Mouse (Mus musculus) left cerebral cortex, adult 8-10 months (tissue): ENCODE data around the gene Dennd1a. TPM values are rescaled to one million over a fixed set of nuclear protein-coding genes. Genes with fewer than 3 reads are reported as not detected.

ENCODE experiments used
- DNase-seq, 2 experiments: peaks; one replicate each; pipeline ENCODE4 v3.0.0; 2022; ENCODE audit warnings: low spot score in 2 of 2
- total RNA-seq, 4 experiments: library from RNA; stranded (reverse); gene quantifications; 2 replicates each; pipeline ENCODE4 v1.2.4; 2022

Dennd1a gene
- total RNA-seq, 4 experiments from 2014 or later, result 80.4 to 89.2 (median 83.8) TPM

DNA sequence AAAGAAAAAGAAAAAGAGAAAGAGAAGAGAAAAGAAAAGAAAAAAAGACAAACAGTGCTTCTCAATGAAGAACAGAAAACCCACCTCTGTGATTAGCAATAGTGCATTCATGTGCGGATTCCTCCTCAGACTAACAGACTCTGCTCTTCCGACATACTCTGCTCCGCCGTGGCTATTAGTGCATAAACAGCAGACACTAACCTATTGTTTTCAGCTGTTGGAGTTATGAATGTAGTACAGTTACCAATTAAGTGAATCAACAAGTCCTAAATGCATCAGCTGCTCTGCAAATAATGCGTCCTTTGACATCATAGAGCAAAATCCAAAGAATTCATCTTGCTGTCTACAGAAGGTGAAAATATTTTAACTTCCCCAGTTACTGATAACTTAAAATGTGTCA, 121.2 kb downstream of the Dennd1a start:
- DNase-seq, result no peak

DNA sequence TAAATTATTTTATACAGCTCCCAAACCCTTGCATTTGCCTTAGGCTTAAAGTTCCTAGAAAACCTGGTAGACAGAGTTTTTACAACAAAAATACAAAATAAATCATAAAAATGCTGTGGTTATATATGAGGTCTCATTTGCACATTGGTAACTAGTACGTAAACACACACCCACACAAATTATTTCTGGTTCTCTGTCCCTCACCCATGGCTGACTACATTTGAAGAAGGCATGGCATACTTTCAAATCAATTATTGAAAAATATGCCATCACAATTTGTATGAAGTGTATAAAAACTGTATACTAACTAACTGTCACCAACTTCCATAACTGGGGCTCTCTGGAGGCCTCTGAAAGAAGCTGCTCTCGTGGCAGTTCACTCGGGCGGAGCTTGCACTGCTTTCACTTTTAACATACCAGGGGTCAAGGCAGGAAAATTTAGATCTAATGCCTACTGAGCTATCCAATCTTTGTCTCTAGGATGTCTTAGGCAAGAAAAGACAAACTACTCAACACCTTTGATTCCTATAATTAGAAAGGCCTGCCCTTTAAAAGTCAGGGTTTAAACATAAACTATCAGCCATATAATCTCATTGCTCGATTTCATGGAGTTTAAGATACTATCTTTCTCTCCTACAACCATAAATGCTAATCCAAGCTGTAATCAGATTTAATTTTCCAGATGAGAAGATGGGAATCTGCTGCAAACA, 122.7 kb downstream of the Dennd1a start:
- DNase-seq, result no peak

DNA sequence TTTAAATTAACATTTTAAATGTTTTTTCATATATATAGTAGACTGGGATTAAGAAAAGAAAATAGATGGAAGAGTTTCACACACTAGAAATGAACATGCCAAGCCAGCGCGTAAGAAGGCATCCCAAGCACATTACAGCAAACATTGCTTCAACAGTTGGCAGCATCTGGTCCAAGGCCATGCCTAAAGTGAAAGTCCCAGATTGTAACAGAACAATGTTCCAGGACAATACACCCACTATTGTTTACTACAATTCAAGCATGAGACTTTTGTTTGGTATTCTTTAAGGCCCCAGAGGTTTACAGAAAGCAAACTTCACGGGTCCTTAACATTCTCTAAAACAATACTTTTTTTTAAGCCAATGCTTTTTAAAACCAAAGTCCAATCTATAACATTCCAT, 124.7 kb downstream of the Dennd1a start:
- no peak for DNase-seq

DNA sequence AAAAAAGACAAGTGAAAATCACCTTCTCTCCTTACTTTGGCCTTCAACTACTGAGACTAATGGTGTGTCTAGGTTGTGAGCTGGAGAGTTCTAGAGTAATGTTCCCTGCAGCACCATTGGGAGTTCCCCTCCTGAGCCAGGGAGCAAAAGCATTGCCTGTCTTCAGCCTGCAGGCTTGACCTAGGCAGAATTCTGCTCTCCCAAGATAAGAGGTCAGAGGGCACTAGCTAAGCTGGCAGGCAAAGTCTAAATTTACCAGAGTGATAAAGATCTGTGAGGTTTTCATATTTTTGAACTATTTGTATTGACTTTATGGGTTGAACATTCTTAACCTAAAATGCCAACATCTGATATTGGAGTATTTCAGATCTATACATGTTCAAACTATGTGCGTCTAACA, 125.7 kb downstream of the Dennd1a start:
- no peak for DNase-seq

DNA sequence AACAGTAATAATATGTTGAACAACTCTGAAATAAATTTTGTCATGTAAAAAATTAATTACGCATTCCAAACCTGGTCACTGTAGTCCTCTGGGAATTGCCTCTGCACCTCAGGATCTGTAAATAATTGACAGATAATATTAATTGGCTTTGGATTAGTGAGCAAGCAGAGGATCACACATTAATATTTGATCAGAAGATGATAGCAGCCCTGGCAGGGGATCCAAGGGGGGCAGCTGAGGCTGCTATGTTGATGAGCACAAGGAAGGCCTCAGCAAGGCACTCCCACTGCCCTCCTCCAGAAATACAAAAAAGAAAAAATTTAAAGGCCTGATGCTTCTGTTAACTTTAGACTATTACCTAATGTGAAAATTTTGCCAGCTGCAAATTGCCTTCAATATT, 127.5 kb downstream of the Dennd1a start:
- DNase-seq, result no peak

DNA sequence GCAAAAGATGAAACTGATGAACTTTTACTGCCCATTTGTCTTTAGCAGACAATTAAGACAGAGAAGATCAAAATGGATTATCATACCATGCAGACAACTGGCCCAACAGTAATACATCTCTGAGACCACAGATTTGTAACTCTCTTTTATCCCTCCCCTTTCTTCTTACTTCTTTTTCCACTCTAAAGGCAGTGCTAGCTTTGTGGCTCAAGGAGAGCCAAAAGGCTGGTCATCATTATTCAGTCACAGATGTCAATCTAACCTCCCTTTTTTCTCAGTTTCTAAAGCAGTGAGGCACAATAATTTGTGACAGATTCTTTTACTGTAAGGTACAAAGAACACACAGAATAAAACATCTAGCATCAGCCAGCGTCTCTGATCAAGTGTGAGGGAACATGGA, 130.2 kb downstream of the Dennd1a start:
- DNase-seq, result no peak

DNA sequence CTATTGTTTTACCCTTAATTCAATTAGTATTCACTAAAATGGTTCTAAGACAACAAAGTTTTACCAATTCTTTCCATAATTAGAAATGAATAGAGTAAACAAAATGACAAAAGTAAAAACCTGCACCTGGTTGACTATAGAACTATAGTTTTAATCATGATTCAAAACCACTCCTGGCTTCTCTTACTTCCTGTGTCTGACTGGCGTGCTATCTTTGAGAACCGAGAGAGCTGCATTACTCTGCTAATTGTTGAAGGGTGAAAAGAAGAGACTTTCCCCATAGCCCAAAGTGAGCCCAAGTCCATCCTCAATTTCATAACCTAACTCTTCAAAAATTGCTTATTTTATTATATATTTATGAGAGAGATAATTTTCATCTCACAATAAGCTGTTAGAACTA, 131.2 kb downstream of the Dennd1a start:
- no peak for DNase-seq

DNA sequence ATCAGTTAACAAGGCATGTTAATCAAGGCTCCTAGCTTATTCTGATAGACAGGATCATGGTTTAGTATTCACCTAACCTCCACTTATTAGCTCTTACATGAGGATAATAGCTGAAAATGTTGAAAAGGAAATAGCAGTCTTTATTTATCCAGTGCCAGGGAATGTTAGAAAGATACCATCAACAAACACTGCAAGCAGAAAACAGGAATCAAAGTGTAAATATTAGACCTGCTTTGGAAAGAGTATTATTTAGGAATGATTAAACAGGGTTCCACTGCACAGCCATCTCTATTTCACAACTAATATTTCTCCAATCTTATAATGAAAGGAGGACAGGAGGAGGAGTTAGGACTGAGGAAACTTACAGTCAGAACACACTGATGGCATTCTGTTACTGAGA, 142.4 kb downstream of the Dennd1a start:
- no peak for DNase-seq

DNA sequence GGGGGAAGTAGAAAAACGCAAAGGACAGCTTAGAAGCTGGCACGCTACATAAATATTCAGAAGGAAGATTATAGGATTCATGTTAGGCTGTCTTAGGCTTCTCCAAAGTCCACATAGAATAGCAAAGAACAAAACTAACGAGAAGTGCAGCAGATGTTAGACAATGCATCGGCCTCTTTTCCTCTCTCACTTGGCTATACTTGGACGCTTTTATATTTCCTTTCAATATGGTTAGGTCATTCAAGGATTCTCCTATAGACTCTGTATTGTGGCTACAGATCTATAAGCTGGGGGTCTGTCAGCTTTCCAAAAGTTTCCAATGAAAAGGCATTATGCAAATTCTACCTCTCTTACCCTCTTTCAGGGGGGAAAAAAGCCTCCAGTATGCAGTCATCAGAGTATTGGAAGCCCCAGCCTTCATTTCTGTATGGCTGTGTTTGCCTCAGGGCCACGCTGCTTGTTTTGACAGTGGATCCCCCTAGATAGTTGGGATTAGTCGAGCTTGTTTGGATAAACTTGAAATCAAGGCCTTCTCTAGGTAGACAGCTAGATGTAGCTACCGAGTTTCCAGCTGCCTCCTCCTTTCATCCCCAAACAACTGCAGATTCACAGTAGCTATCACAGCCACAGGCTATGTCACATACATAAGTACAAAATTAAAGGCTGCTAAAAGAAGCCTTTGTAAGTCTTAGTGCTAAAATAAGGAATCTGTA, 143.0 kb downstream of the Dennd1a start:
- DNase-seq, result no peak

DNA sequence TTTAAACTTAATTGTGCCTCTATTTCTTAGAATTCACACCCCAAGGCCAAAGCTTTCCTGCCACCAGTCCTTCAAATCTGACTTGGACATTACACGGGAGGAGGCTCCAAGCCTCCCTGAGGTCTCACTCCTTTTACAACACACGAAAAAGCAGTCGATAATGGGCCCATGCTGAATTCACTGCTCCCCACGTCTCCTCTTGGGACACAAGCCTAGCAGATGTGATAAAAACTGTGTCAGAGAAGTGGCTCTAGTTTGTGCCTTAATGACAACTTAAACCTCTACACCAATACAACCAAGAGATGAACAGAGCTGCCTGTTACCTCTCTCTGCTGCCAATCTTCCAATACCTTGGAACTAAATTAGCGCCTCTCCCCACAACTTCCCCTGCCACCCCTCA, 144.3 kb downstream of the Dennd1a start:
- DNase-seq, result no peak

DNA sequence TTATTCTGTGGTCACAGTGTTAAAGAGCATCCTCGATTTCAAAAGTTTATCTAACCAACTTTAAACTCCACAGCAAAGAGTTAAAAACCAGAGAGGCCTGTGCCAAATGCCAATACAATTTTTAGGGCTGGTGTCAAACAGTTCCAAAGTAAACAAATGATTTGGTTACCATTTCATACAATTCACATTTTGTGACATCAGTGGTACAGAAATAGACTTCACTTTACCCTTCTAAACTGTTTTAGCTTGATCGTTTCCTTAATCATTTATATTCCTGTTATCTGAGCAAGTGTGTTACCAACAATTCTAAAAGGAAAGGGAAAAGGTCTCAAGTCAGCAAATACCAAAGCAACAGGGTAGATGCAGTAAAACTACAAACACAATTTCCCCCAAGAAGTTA, 145.0 kb downstream of the Dennd1a start:
- DNase-seq, result no peak

DNA sequence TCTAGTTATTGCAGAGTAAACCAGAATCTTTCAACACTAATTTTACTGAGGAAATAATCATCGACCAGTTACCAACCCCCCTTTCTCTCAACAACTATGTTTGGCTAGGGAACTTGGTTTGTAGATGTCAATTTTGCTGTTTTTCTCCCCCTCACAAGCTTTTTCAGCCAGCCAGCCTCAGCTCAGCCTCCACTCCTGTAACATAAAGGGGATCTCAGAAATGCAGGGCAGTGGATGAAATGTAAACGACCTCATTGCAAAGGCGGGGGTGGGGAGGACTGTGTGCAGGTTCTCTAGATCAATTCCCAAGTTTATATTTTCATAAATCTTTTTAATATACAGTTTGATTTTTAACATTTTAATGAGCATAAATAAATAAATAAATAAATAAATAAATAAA, 147.7 kb downstream of the Dennd1a start:
- no peak for DNase-seq

DNA sequence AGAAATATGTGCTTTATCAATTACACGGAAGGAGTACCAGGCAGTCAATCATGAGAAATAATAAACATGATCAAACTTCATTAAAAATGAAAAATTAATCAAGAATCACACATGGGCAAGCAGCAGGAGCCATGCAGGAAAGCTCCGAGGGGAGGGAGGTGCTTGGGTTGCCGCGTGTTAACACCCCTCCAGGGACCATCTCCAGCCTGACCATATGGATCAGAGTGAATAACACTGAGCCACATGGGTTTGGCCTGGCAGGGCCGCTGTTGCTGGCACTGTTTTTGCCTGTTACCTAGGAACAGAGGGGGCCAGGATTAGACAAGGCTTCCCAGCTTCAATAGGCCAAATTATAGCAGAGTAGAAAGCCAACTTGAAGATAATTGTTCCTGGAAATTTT, 150.1 kb downstream of the Dennd1a start:
- no peak for DNase-seq

DNA sequence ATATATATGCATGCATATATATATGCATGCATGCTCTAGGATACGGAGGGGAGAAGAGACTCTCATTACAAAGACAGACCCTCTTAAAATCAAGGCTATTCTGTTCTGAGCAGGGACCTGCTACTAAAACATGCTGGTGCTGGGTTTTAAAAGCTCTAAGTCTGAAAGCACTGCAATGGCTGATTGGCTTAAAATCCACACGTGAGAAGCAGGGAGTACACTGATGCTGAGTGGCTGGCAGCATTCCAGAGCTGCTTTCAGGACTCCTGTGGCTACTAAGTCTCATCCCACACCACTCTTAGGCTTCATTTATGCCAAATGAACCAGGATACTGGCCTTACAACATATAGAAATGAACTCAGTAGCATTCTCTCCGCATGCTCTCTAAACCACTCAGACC, 151.8 kb downstream of the Dennd1a start:
- no peak for DNase-seq

DNA sequence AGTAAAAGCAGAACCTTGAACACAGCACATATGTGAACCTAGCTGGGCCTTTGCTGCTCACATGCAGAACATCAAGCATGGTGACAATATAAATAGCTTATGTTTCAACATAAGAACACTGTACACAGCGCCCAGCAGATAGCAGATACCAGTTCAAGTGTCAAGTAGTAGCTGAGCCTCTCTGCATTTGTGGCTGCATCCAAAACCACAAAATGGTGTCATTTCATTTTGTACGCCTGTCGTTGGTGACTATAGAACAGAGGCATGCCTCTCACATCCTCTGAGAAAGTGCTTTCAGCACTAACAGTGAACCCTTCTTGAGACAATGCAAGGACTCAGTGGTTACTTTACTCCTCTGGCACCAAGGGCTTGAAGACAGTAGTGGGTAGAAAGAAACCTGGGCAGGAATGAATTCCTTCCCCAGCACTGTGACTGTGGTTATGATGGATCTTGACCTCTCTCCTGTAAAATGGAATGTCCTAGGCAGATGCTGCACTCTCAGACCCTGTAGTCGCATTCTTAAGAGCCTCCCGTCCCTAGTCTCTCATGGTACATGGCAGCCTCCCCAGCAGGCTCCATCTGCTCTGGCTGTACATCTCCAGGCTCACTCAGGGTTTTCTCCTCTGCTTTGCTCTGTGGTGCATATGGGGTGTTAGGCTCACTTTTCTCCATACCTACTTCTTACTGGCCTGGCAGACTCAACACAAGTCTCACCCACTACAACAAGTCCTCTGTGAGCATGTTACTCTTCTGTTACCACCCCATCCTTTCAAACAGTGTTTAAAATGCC, 154.0 kb downstream of the Dennd1a start:
- peak in 1 of 2 experiments; percentile 49 for DNase-seq

DNA sequence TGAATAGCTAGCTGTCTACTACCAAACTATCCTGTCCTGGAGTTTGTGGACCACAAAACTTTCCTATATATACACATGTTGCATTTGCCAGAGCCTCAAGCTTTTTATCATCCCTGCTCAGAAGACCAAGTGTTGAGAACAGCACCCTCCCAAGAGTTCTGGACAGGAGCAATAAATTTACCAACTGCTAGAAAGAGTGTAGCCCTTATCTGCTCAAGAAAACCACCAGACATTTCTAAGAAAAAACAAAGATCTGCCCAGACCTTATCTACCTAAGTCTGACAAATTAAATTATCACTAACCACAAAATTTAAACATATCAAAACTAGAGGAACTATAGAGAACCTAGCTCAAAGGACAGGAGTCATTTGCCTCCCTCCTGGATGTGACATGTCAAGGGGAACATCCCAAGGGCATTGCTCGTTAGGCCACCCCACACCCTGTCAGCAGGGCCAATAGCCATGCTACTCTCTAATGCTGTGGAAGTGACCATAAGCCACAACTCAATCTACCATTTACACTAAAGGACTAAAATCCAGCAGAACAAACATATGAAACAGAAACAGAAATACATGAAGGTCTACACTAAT, 154.9 kb downstream of the Dennd1a start:
- no peak for DNase-seq

DNA sequence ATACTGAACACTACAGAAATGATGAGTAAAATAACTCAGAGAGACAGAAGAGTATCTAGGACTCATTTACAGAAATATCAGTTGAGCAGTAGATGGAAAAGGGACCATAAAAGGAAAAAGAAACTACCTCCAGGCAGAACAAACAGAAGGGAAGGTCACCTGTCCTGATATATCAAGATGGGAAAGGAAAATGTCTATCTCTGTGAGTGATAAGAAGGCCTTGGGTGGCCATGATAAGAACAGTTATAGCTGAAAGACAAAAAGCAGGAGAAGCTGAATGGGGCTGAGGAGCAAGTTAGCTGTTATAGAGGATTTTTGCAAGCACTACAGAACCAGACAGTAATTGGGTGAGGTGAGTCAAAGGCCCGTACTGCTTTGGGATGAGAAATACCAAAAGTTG, 155.7 kb downstream of the Dennd1a start:
- no peak for DNase-seq

DNA sequence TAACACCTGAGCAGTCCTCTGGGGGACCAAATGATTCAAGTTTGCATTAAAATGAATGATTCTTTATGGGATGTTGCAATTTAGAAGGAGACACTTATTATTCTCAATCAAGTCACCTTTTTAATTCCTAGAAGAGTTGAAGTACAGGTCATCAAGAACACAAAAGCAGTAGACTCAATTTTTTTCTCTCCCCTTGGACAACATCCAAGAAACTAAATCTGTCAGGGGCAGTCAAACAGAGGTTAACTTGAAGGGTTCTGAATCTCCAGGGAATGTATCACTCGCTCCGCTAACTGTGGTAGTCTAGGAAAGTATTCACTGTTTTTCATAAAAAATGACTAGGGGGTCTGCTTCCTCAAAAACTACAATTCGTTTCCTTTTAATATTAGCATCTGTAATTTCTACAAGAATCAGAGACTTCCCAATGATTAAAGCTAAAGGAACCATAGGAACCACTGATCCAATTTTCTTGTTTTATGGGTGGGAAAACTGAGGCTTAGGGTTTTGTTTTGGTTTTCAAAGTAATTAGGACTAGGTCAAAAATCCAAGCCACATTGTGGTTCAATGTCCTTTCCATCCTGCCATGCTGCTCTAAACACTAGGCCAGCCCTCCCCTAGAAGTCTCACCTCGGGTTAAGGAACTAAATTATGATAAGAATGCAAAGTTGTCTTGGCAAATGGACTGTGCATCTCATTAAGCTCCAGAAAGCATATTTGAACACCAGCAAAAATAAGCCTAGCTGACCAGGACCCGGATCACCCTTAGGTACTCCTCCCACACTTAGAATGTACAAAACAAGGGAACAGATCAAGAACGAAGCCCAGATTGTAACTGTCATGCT, 157.0 kb downstream of the Dennd1a start:
- DNase-seq, result no peak

DNA sequence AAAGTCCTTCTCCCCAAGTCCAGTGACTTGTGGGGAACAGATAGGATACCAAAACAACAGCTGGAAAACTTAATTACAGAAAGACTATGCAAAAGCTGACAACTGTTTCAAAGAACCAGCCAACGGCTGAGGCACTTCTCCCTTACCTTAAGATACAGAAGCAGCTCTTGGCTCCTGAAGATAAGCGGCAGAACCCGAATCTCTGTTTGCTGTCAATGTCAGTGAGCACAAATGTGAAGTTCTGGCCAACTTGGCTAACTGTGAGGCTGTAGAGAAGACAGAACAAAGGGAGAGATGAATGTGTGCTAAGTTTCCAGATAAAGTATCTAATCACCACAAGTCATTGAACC, 160.8 kb downstream of the Dennd1a start:
- DNase-seq, result no peak

DNA sequence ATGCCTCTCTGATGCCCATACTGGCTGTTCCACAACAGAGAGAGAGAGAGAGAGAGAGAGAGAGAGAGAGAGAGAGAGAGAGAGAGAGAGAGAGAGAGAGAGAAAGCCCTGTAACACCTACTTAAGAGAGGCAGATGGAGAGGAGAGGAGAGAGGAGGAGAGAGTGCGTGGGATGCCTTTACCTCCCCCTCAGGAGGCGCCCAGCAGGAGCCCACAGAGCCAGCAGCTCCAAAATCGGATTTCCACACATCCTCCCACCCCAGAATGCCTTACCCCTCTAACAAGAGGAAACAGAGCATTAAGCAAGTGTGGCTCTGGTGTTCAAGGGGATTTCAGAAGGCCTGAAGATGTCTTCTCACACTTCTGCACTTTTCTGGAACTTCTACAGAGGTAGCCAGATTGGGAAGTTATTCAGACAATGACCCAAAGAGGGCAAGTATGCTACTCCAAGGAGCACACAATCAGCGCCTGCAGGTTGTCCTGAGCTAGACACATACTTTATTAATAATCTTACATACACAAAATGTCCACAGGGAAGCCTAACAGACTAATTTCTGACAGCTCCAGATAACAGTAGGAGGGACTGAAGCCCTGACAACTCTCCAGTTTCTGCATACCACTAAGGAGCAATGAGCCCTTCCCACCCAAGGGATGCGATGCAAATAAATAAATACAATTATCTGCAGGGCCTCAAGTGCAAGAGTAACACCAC, 161.4 kb downstream of the Dennd1a start:
- DNase-seq, result no peak

DNA sequence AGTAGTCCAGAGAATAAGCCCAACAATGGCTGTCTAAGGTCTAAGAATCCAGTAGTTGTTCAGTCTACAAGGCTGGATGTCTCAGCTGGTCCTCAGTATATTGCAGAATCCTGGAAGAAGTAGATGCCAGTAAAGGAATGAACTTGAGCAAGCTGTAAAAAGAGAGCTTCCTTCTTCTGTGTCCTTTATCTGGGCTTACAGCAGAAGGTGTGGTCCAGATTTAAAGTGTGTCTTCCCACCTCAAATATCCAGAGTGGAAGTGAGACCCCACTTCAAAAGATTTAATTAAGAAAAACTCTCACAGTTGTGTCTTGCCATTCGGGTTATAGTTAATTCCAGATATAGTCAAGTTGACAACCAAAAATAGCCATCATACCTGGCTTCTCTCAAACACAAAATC, 162.5 kb downstream of the Dennd1a start:
- DNase-seq, result no peak
